Mouse (Mus musculus): ENCODE data around the gene Slc25a41.

Slc25a41 gene

GRCm38 (mm10) chr17:56990966-56991365, 50.5 kb downstream of the Slc25a41 start:
- no peak for DNase-seq (ENCODE audit: low spot score)

DNA sequence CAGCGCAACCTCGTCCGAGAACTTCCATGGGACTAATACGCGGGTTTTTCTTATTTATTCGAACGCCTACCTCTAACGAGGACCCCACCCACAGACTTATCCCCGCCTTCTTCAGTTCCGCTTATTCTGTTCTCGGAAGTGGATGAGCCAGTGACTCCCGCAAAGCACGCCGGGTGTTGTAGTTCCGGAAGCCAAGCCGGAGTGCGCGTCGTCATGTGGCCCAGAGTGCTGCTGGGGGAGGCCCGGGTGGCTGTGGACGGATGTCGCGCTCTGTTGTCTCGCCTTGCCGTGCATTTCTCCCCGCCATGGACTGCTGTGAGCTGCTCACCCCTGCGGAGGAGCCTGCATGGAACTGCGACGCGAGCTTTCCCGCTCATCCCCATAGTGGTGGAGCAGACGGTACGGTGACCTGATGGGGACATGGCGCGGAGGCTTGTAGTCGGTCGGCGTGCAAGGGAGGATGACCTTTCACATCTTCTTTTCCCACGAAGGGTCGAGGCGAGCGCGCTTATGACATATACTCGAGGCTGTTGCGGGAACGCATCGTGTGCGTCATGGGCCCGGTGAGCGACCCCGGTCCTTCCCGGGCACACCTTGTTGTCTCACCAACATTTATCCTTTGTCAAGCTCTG, 51.2 kb downstream of the Slc25a41 start, which contains the start of gene Clpp:
Gene Clpp, plus strand, starts transcription at position 191 of the 632 bp plus-strand sequence.
- DNase-seq (ENCODE audit: low spot score) = peak; percentile 92

- DNase-seq (ENCODE audit: low spot score) = peak; percentile 77
Observed at GRCm38 (mm10) chr17:56989467-56990114, 51.9 kb downstream of the Slc25a41 start.

GRCm38 (mm10) chr17:56988921-56989430, 52.5 kb downstream of the Slc25a41 start:
- DNase-seq (ENCODE audit: low spot score) = no peak

DNA sequence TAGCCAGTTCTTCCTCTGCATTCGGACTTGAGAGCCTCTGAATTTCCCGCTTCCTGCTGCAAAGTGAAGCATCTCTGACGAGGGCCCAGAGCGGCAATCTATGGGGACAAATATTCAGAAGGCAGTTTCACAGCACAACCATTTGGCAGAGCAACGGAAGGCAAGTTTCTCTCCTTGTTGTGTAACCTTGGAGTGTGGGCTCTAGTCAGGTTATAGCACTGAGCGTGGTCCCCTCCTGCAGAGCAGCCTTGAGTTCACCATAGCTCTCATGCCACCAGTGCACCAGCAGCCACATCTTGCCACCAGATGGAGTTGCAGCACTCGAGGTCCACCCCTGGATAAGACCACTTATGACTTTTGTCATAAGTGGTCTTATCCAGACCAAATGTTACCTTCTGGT, 53.0 kb downstream of the Slc25a41 start:
- no peak for DNase-seq (ENCODE audit: low spot score)

GRCm38 (mm10) chr17:56986105-56986805, 55.2 kb downstream of the Slc25a41 start:
- DNase-seq (ENCODE audit: low spot score) = no peak

GRCm38 (mm10) chr17:56985656-56986055, 55.8 kb downstream of the Slc25a41 start:
- no peak for DNase-seq (ENCODE audit: low spot score)

GRCm38 (mm10) chr17:56984886-56985285, 56.6 kb downstream of the Slc25a41 start:
- DNase-seq (ENCODE audit: low spot score) = no peak
